Mouse (Mus musculus) embryonic fibroblast, embryonic 13.5 days (primary cell): ENCODE data around the gene Map3k12.

Experiments
- CTCF ChIP-seq: IDR thresholded peaks from 2 replicates; pipeline ENCODE4 v1.5.1; 2011; ENCODE audit warnings: mild to moderate bottlenecking, control low read depth, low read length, moderate library complexity, borderline replicate concordance; ENCODE audit not compliant: insufficient read depth
- POLR2A ChIP-seq: IDR thresholded peaks from 2 replicates; pipeline ENCODE4 v1.6.1; 2011; ENCODE audit warnings: low read depth, mild to moderate bottlenecking, control low read depth, low read length, moderate library complexity

- TF ChIP-seq CTCF (no peak), POLR2A (no peak)
Measured at GRCm38 (mm10) chr15:102483136-102483535, 33.7 kb downstream of the Map3k12 start.
